Mouse (Mus musculus): ENCODE data around the gene Fam71e2. TPM values are rescaled to one million over a fixed set of nuclear protein-coding genes. Genes with fewer than 3 reads are reported as not detected.

Fam71e2 gene
- polyA plus RNA-seq, 1 experiment from 2014 or later, result not detected

- peak overlapping the region; percentile 57 for H3K4me2 ChIP-seq (replicated peaks)
- H3K9ac ChIP-seq, result peak overlapping the region; percentile 31; the same call in 1 of the 2 replicates
- no peak for ATAC-seq (ENCODE audit: low FRiP score, low read depth)
- no peaks in the 10 kb centered on the region for H3K4me1 ChIP-seq
- H3K4me3 ChIP-seq, result peak overlapping the region; percentile 26; the same call in 1 of the 2 replicates
- 32% methylated on average over 12 of the region's 12 CpGs for WGBS
- H3K36me3 ChIP-seq, result no peaks in the 10 kb centered on the region
- H3K27me3 ChIP-seq, result no peaks in the 10 kb centered on the region
- H3K9me3 ChIP-seq, result no peaks in the 10 kb centered on the region
- H3K27ac ChIP-seq, result no peak overlapping the region
Measured at GRCm38 (mm10) chr7:4723508-4723907, 47.6 kb downstream of the Fam71e2 start.

GRCm38 (mm10) chr7:4719276-4719675 lies 51.8 kb downstream of the Fam71e2 start:
- Histone ChIP-seq H3K27ac (no peak overlapping the region), H3K9me3 (no peaks in the 10 kb centered on the region), H3K4me2 (replicated peaks) (no peak overlapping the region), H3K36me3 (peaks cover 36% of the 10 kb centered on the region), H3K4me3 (no peak overlapping the region), H3K9ac (no peak overlapping the region), H3K27me3 (no peaks in the 10 kb centered on the region), H3K4me1 (no peaks in the 10 kb centered on the region)
- ATAC-seq (ENCODE audit: low FRiP score, low read depth), result no peak
- 87% methylated on average over 3 of the region's 3 CpGs for WGBS

- no peak overlapping the region for H3K4me3 ChIP-seq
- no peak for ATAC-seq (ENCODE audit: low FRiP score, low read depth)
- peaks cover 59% of the 10 kb centered on the region for H3K36me3 ChIP-seq
- no peaks in the 10 kb centered on the region for H3K4me1 ChIP-seq
- H3K9me3 ChIP-seq, result no peaks in the 10 kb centered on the region
- 73% methylated on average over 6 of the region's 6 CpGs for WGBS
- H3K27ac ChIP-seq, result no peak overlapping the region
- H3K9ac ChIP-seq, result no peak overlapping the region
- no peaks in the 10 kb centered on the region for H3K27me3 ChIP-seq
- no peak overlapping the region for H3K4me2 ChIP-seq (replicated peaks)
Measured at GRCm38 (mm10) chr7:4716955-4717354, 54.1 kb downstream of the Fam71e2 start.

- Histone ChIP-seq H3K27ac (no peak overlapping the region), H3K36me3 (peaks cover 97% of the 10 kb centered on the region), H3K9ac (no peak overlapping the region), H3K4me2 (replicated peaks) (no peak overlapping the region), H3K27me3 (no peaks in the 10 kb centered on the region), H3K4me3 (no peak overlapping the region), H3K9me3 (no peaks in the 10 kb centered on the region), H3K4me1 (no peaks in the 10 kb centered on the region)
- WGBS, result 81% methylated on average over 3 of the region's 3 CpGs
- ATAC-seq (ENCODE audit: low FRiP score, low read depth), result no peak
Measured at GRCm38 (mm10) chr7:4712594-4712993, 58.5 kb downstream of the Fam71e2 start.

GRCm38 (mm10) chr7:4705098-4705497 lies 66.0 kb downstream of the Fam71e2 start:
- Histone ChIP-seq H3K27me3 (no peaks in the 10 kb centered on the region), H3K9me3 (no peaks in the 10 kb centered on the region), H3K4me2 (replicated peaks) (no peak overlapping the region), H3K27ac (no peak overlapping the region), H3K36me3 (peaks cover 88% of the 10 kb centered on the region), H3K4me3 (no peak overlapping the region), H3K9ac (no peak overlapping the region), H3K4me1 (no peaks in the 10 kb centered on the region)
- 48% methylated on average over 18 of the region's 18 CpGs for WGBS
- ATAC-seq (ENCODE audit: low FRiP score, low read depth), result no peak

Other genes with a start within 250 kb of the Fam71e2 start
- 4.9 and 5.5 TPM in 2 replicates for gene Tnni3, start 247.1 kb downstream of the Fam71e2 start, polyA plus RNA-seq (2015; fragmentation: Nextera tagmentation; extraction: Ambion mirVana)
- 3.0 and 3.3 TPM in 2 replicates for gene Dnaaf3, start 238.8 kb downstream of the Fam71e2 start, polyA plus RNA-seq (2015; fragmentation: Nextera tagmentation; extraction: Ambion mirVana)
- 5.5 and 6.0 TPM in 2 replicates for gene Syt5, start 223.8 kb downstream of the Fam71e2 start, polyA plus RNA-seq (2015; fragmentation: Nextera tagmentation; extraction: Ambion mirVana)
- not detected in 2 replicates for gene Ptprh, start 167.3 kb downstream of the Fam71e2 start, polyA plus RNA-seq (2015; fragmentation: Nextera tagmentation; extraction: Ambion mirVana)
- gene Tmem86b, start 139.9 kb downstream of the Fam71e2 start, polyA plus RNA-seq (2015; fragmentation: Nextera tagmentation; extraction: Ambion mirVana), result 1.2 and 1.3 TPM in 2 replicates
- 9.0 and 9.9 TPM in 2 replicates for gene Ppp6r1, start 112.3 kb downstream of the Fam71e2 start, polyA plus RNA-seq (2015; fragmentation: Nextera tagmentation; extraction: Ambion mirVana)
- gene Hspbp1, start 86.2 kb downstream of the Fam71e2 start, polyA plus RNA-seq (2015; fragmentation: Nextera tagmentation; extraction: Ambion mirVana), result 93.6 and 95.4 TPM in 2 replicates
- gene Brsk1, start 80.7 kb downstream of the Fam71e2 start, polyA plus RNA-seq (2015; fragmentation: Nextera tagmentation; extraction: Ambion mirVana), result 2.2 and 2.3 TPM in 2 replicates
- gene Tmem150b, start 46.1 kb downstream of the Fam71e2 start, polyA plus RNA-seq (2015; fragmentation: Nextera tagmentation; extraction: Ambion mirVana), result 0.13 TPM in 2 replicates
- gene Kmt5c, start 31.2 kb downstream of the Fam71e2 start, polyA plus RNA-seq (2015; fragmentation: Nextera tagmentation; extraction: Ambion mirVana), result 61.6 and 65.3 TPM in 2 replicates
- 67.5 and 68.6 TPM in 2 replicates for gene Cox6b2, start 18.2 kb downstream of the Fam71e2 start, polyA plus RNA-seq (2015; fragmentation: Nextera tagmentation; extraction: Ambion mirVana)
- gene Il11, start 11.6 kb upstream of the Fam71e2 start, polyA plus RNA-seq (2015; fragmentation: Nextera tagmentation; extraction: Ambion mirVana), result 0.26 and 0.39 TPM in 2 replicates
- gene Tmem190, start 11.6 kb upstream of the Fam71e2 start, polyA plus RNA-seq (2015; fragmentation: Nextera tagmentation; extraction: Ambion mirVana), result not detected in 2 replicates
- 7.3 and 7.9 TPM in 2 replicates for gene Tmem238, start 18.4 kb upstream of the Fam71e2 start, polyA plus RNA-seq (2015; fragmentation: Nextera tagmentation; extraction: Ambion mirVana)
- gene Rpl28, start 21.6 kb upstream of the Fam71e2 start, polyA plus RNA-seq (2015; fragmentation: Nextera tagmentation; extraction: Ambion mirVana), result 290 and 292 TPM in 2 replicates
- 328 and 349 TPM in 2 replicates for gene Ube2s, start 41.3 kb upstream of the Fam71e2 start, polyA plus RNA-seq (2015; fragmentation: Nextera tagmentation; extraction: Ambion mirVana)
- 0.17 and 0.33 TPM in 2 replicates for gene Shisa7, start 73.4 kb upstream of the Fam71e2 start, polyA plus RNA-seq (2015; fragmentation: Nextera tagmentation; extraction: Ambion mirVana)
- 5.6 and 6.4 TPM in 2 replicates for gene Isoc2b, start 99.0 kb upstream of the Fam71e2 start, polyA plus RNA-seq (2015; fragmentation: Nextera tagmentation; extraction: Ambion mirVana)
- gene Isoc2a, start 105.9 kb upstream of the Fam71e2 start, polyA plus RNA-seq (2015; fragmentation: Nextera tagmentation; extraction: Ambion mirVana), result 1.2 and 1.3 TPM in 2 replicates
- not detected in 2 replicates for gene Gm36210, start 135.2 kb upstream of the Fam71e2 start, polyA plus RNA-seq (2015; fragmentation: Nextera tagmentation; extraction: Ambion mirVana)
- 4.2 and 4.3 TPM in 2 replicates for gene Zfp628, start 143.9 kb upstream of the Fam71e2 start, polyA plus RNA-seq (2015; fragmentation: Nextera tagmentation; extraction: Ambion mirVana)
- 3.1 and 3.3 TPM in 2 replicates for gene Nat14, start 150.7 kb upstream of the Fam71e2 start, polyA plus RNA-seq (2015; fragmentation: Nextera tagmentation; extraction: Ambion mirVana)
- gene Ssc5d, start 154.5 kb upstream of the Fam71e2 start, polyA plus RNA-seq (2015; fragmentation: Nextera tagmentation; extraction: Ambion mirVana), result 6.4 and 8.1 TPM in 2 replicates
- 0.38 and 0.92 TPM in 2 replicates for gene Sbk2, start 193.1 kb upstream of the Fam71e2 start, polyA plus RNA-seq (2015; fragmentation: Nextera tagmentation; extraction: Ambion mirVana)
- gene Sbk3, start 199.9 kb upstream of the Fam71e2 start, polyA plus RNA-seq (2015; fragmentation: Nextera tagmentation; extraction: Ambion mirVana), result not detected in 2 replicates
- 35.3 and 38.5 TPM in 2 replicates for gene Zfp579, start 224.9 kb upstream of the Fam71e2 start, polyA plus RNA-seq (2015; fragmentation: Nextera tagmentation; extraction: Ambion mirVana)
- gene Zfp524, start 243.1 kb upstream of the Fam71e2 start, polyA plus RNA-seq (2015; fragmentation: Nextera tagmentation; extraction: Ambion mirVana), result 9.1 and 10.7 TPM in 2 replicates
- gene Fiz1, start 243.4 kb upstream of the Fam71e2 start, polyA plus RNA-seq (2015; fragmentation: Nextera tagmentation; extraction: Ambion mirVana), result 44.7 and 48.6 TPM in 2 replicates
- gene Gm44973, start 244.2 kb upstream of the Fam71e2 start, polyA plus RNA-seq (2015; fragmentation: Nextera tagmentation; extraction: Ambion mirVana), result 0.42 and 2.1 TPM in 2 replicates
- gene Zfp865, start 249.1 kb upstream of the Fam71e2 start, polyA plus RNA-seq (2015; fragmentation: Nextera tagmentation; extraction: Ambion mirVana), result 6.0 and 8.1 TPM in 2 replicates
- gene Ccdc106, start 249.3 kb upstream of the Fam71e2 start, polyA plus RNA-seq (2015; fragmentation: Nextera tagmentation; extraction: Ambion mirVana), result 44.9 and 47.8 TPM in 2 replicates

Measured in limb, embryonic 13.5 days (tissue).